Mouse (Mus musculus): ENCODE data around the gene Cfc1.

DNA sequence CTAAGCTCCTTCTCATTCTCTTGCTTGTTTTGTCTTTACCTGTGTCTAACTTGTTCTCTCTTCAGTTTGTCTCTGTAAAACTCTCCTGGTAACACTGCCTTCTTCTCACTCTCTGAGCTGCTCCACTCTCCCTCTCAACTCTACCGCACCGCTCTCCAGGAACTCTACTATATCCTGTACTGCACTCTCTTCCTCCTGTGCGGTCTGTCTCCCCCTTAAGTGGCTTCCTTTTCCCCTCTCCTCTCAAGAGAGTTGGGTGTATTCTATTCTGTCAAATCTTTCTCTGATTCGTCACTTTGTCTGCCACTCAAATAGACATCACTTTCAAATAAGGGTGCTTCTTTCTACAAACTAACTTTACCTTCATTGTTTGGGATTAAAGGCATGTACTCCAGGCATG is 44.0 kb upstream of the Cfc1 start:
- TF ChIP-seq POLR2A (IDR thresholded peaks at IDR 0.05; ENCODE audit: borderline replicate concordance, insufficient read depth, low read length) (no peak), CTCF (IDR thresholded peaks at IDR 0.05; ENCODE audit: borderline replicate concordance, insufficient read depth, low read depth, low read length) (no peak)

Measured in cerebellum, adult 2 months (tissue).